8 mouse cellular contexts compared by ENCODE assay signal in the genomic region with DNA sequence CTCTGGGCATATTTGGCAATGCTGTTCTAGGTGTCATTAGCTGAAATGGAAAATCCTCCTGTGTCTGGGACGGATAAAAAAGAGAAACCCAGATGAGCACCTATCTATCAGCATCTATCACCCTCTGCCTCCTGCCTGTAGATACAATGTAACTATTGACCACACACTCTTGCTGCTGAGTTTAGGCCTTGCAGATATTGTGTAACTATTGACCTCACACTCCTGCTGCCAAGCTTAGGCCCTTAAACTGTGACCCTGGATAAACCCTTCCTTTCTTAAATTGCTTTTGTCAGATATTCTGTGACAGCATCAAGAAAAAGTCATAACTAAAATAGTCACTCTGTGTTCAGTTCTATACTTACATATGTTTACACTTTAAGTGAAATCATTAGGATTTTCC.
"Had no signal": no experiment of that assay in that cellular context is flagged by ENCODE, and none has a peak within 500 bp of the region (broad histone marks: within the 10 kb centered on the region; RNA-seq: fewer than 3 reads in every experiment).

No protein-coding gene starts in this region.

- DNase-seq: lung, adult 18-20 months; lung, embryonic 14.5 days; lung, postnatal 14 days; lung, postnatal 36 days; right cerebral cortex, postnatal 14 days; thymus, adult 2 months; thymus, postnatal 25 days; thymus, postnatal 4 days had no signal
